Mouse (Mus musculus): ENCODE data around the gene Dlst. TPM values are rescaled to one million over a fixed set of nuclear protein-coding genes. Genes with fewer than 3 reads are reported as not detected.

Dlst gene
- 100 to 1,000 TPM; 247 to 279 TPM for total RNA-seq (2023)

GRCm38 (mm10) chr12:85110698-85111592 lies at the start of gene Dlst, which contains the start of gene Prox2:
Gene Dlst, plus strand, starts transcription at chr12:85110833.
Gene Prox2, minus strand, starts transcription at chr12:85110759.

GRCm38 (mm10) chr12:85151002-85151774 lies 40.6 kb downstream of the Dlst start, which contains the start of gene Rps6kl1:
Gene Rps6kl1, minus strand, starts transcription at chr12:85151264.

GRCm38 (mm10) chr12:85177740-85178239 lies 67.2 kb downstream of the Dlst start, which contains the start of gene Pgf:
Gene Pgf, minus strand, starts transcription at chr12:85177790.

Other genes with a start within 250 kb of the Dlst start
- under 1 TPM; 0.18 to 0.28 TPM for gene Ltbp2, start 234.3 kb upstream of the Dlst start, total RNA-seq (2023)
- gene Fcf1, start 139.9 kb upstream of the Dlst start, total RNA-seq (2023): 10 to 100 TPM; 41.9 to 44.0 TPM
- gene Arel1, start 139.9 kb upstream of the Dlst start, total RNA-seq (2023): 10 to 100 TPM; 38.3 to 41.5 TPM
- 10 to 100 TPM; 31.4 to 32.7 TPM for gene Ylpm1, start 114.5 kb upstream of the Dlst start, total RNA-seq (2023)
- gene Prox2, start 74 bp upstream of the Dlst start, total RNA-seq (2023): 1 to 10 TPM; 5.7 to 7.3 TPM
- under 1 TPM in 1 of 2 experiments, not detected in 1; 0.15 TPM for gene Rps6kl1, start 40.4 kb downstream of the Dlst start, total RNA-seq (2023)
- not detected for gene Pgf, start 67.0 kb downstream of the Dlst start, total RNA-seq (2023)
- gene Eif2b2, start 108.6 kb downstream of the Dlst start, total RNA-seq (2023): 10 to 100 TPM; 71.0 to 82.4 TPM
- gene Mlh3, start 159.8 kb downstream of the Dlst start, total RNA-seq (2023): 1 to 10 TPM; 4.1 to 5.3 TPM
- 10 to 100 TPM; 14.2 to 18.8 TPM for gene Acyp1, start 177.6 kb downstream of the Dlst start, total RNA-seq (2023)
- gene Zc2hc1c, start 177.8 kb downstream of the Dlst start, total RNA-seq (2023): not detected
- 10 to 100 TPM; 53.4 to 53.7 TPM for gene Nek9, start 228.5 kb downstream of the Dlst start, total RNA-seq (2023)

All from neutrophil, adult 83 days (primary cell).